Mouse (Mus musculus): ENCODE data around the gene Opn4. TPM values are rescaled to one million over a fixed set of nuclear protein-coding genes. Genes with fewer than 3 reads are reported as not detected.

The Opn4 gene
- polyA plus RNA-seq, 1 experiment from 2014 or later, result not detected

DNA sequence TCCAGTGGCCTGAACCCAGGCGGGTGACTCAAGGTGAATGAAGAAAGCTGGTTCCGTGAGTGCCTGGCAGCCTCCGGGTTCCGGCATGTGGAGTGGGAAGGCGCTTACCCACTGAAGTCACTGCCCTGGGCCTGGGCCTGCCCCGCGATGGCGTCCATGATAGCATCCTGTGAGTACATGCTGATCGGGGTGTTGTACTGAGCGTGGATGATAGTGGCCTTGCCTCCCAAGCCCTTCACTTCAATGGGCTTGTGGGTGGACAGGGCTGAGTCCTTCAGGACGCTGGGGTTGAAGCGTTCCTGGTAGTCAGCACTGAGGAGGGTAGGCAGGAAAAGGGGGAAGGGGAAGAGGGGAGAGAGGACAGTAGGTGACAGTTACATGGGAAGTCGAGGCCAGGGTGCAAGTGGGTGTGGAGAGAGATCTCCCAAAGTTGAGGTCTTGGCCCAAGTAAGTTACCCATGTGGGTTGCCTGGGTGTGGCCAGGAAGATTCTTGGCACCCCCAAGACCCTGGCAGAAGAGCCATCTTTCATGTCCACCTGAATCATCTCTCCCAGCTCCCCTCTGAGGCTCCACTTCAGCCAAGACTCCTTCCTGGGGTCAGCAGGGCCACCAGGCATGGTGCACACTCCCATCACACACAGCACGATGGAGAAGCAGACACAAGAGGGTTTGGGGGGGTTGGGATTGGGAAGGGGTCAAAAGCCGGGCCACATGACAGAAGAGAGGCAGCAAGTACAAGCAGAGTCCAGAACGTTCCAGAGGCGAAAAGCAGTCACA lies 28.1 kb downstream of the Opn4 start:
- no peaks in the 10 kb centered on the region for H3K27me3 ChIP-seq (ENCODE audit: control insufficient read depth, insufficient read depth, low read length)
- no peak overlapping the region for H3K27ac ChIP-seq (replicated peaks; ENCODE audit: low read depth, low read length)
- ATAC-seq (ENCODE audit: insufficient number of reproducible peaks, low FRiP score, low TSS enrichment, low read depth) (no peak), DNase-seq (ENCODE audit: low spot score) (no peak)
- no peak overlapping the region for H3K4me2 ChIP-seq (ENCODE audit: low read depth, severe bottlenecking)
- H3K4me3 ChIP-seq (ENCODE audit: low read depth, low read length), result no peak overlapping the region
- no peaks in the 10 kb centered on the region; the same call in 1 of the 2 replicates for H3K9me3 ChIP-seq (ENCODE audit: control insufficient read depth, low read length)
- no peaks in the 10 kb centered on the region for H3K36me3 ChIP-seq (ENCODE audit: control insufficient read depth, insufficient read depth, low read length)
- peaks cover 12% of the 10 kb centered on the region for H3K4me1 ChIP-seq (ENCODE audit: control insufficient read depth, insufficient read depth, low read length)
- H3K9ac ChIP-seq (ENCODE audit: low read length), result no peak overlapping the region
- 80% methylated on average over 17 of the region's 17 CpGs for WGBS

DNA sequence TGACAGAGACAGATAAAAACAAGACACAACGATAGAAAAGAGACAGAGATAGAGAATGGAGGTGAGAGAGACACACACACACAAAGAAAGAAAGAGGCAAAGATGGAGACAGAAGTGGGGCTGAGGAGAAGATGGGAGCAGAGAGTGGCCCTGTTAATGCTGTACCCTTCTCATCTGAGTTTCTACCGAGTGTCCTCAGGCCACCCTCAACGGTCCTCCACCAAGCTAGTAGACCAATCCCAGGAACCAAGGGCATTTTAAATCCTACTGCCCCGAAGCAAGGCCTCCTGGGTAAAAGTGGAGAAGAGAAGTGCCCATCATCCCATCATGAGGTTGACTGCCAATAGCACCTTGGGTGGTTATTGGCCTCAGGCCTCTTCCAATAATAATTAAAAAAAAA lies 29.0 kb downstream of the Opn4 start:
- DNase-seq (ENCODE audit: low spot score), result no peak
- ATAC-seq (ENCODE audit: insufficient number of reproducible peaks, low FRiP score, low TSS enrichment, low read depth), result no peak
- Histone ChIP-seq H3K4me2 (ENCODE audit: low read depth, severe bottlenecking) (no peak overlapping the region), H3K4me1 (ENCODE audit: control insufficient read depth, insufficient read depth, low read length) (peaks cover 12% of the 10 kb centered on the region), H3K9me3 (ENCODE audit: control insufficient read depth, low read length) (no peaks in the 10 kb centered on the region; the same call in 1 of the 2 replicates), H3K4me3 (ENCODE audit: low read depth, low read length) (no peak overlapping the region), H3K27ac (replicated peaks; ENCODE audit: low read depth, low read length) (no peak overlapping the region), H3K27me3 (ENCODE audit: control insufficient read depth, insufficient read depth, low read length) (no peaks in the 10 kb centered on the region), H3K36me3 (ENCODE audit: control insufficient read depth, insufficient read depth, low read length) (no peaks in the 10 kb centered on the region), H3K9ac (ENCODE audit: low read length) (no peak overlapping the region)
- WGBS, result 90% methylated on average over 4 of the region's 4 CpGs

DNA sequence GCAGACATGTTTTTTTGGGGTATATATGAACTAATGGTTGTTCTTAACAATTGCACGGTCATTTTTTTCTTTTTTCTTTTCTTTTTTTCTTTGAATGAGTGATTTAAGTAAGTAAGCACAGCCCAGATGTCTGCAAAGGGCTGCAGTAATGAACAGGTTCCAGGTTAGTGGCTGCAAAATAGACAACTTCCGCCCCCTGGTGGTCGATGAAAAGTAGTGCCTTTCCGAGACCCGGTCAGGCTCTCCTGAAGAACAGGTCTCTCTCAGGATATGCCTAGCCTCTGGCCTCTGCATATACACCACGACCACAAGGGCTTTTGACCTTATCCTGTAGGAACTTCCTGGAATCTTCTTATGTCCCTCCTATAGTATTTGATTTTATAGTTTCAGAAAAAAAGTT lies 29.6 kb downstream of the Opn4 start:
- 2% methylated on average over 6 of the region's 6 CpGs for WGBS
- H3K36me3 ChIP-seq (ENCODE audit: control insufficient read depth, insufficient read depth, low read length), result no peaks in the 10 kb centered on the region
- H3K9me3 ChIP-seq (ENCODE audit: control insufficient read depth, low read length), result no peaks in the 10 kb centered on the region; the same call in 1 of the 2 replicates
- no peak overlapping the region for H3K27ac ChIP-seq (replicated peaks; ENCODE audit: low read depth, low read length)
- H3K4me3 ChIP-seq (ENCODE audit: low read depth, low read length), result no peak overlapping the region
- peak overlapping the region; percentile 56; the same call in 1 of the 2 replicates for H3K4me2 ChIP-seq (ENCODE audit: low read depth, severe bottlenecking)
- H3K9ac ChIP-seq (ENCODE audit: low read length), result no peak overlapping the region
- H3K27me3 ChIP-seq (ENCODE audit: control insufficient read depth, insufficient read depth, low read length), result no peaks in the 10 kb centered on the region
- ATAC-seq (ENCODE audit: insufficient number of reproducible peaks, low FRiP score, low TSS enrichment, low read depth) (peak; percentile 68; the same call in 1 of the 2 replicates), DNase-seq (ENCODE audit: low spot score) (peak; percentile 91)
- H3K4me1 ChIP-seq (ENCODE audit: control insufficient read depth, insufficient read depth, low read length), result peaks cover 12% of the 10 kb centered on the region

DNA sequence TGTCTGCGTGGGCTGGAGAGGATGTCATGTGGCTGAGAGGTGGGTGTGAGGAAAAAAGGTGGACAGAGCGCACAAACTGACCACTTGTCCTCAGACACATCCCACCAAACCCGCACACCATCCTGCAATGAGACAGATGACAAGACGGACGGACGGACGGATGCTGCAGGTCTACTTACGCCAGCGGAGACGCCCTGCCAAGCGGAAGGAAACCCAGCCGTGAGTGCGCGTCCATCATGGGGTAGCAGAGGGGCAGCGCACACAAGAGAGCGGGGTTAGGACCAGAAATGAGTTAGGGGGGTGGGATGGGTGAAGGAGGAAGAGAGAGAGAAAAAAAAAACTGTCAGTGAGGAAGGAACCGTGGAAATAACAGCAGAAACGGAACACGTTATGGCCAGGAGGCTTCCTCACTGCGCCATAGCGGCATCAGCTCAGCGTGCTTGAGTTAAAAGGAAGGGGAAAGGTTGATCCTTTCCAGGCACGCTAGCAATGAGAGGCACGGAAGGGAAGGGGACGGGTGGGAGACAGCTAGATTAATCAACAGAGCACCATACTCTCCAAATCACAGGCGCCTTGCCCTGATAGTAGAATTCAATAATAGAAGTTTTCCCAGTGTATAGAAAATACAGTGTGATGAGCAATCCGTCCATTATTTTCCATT lies 30.3 kb downstream of the Opn4 start:
- DNase-seq (ENCODE audit: low spot score) (no peak), ATAC-seq (ENCODE audit: insufficient number of reproducible peaks, low FRiP score, low TSS enrichment, low read depth) (no peak)
- H3K4me2 ChIP-seq (ENCODE audit: low read depth, severe bottlenecking), result peak overlapping the region; percentile 56
- H3K36me3 ChIP-seq (ENCODE audit: control insufficient read depth, insufficient read depth, low read length), result no peaks in the 10 kb centered on the region
- no peaks in the 10 kb centered on the region for H3K27me3 ChIP-seq (ENCODE audit: control insufficient read depth, insufficient read depth, low read length)
- peak overlapping the region; percentile 27; the same call in 1 of the 2 replicates for H3K9ac ChIP-seq (ENCODE audit: low read length)
- 29% methylated on average over 27 of the region's 27 CpGs for WGBS
- H3K27ac ChIP-seq (replicated peaks; ENCODE audit: low read depth, low read length), result no peak overlapping the region
- no peaks in the 10 kb centered on the region; the same call in 1 of the 2 replicates for H3K9me3 ChIP-seq (ENCODE audit: control insufficient read depth, low read length)
- peaks cover 12% of the 10 kb centered on the region for H3K4me1 ChIP-seq (ENCODE audit: control insufficient read depth, insufficient read depth, low read length)
- peak overlapping the region; percentile 20; the same call in 1 of the 2 replicates for H3K4me3 ChIP-seq (ENCODE audit: low read depth, low read length)

DNA sequence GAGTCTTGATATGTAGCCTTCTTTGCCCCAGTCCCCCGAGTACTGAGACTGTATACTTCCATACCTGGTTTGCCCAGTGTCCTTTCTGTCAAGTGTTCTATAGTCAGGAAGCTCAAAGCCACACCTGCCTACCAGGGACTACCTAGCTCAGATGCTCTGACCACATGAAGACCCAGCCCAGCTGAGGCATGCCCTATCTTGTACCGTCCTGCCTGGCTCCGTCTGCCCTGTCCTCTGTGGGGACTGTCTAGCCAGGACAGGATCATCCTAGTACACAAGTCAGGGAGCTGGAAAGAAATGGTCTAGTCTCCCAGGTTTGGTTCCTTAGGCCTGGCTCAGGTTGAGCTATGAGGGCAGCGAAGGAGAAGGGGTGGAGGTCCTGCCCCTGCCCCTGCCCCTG lies 31.3 kb downstream of the Opn4 start:
- Histone ChIP-seq H3K4me1 (ENCODE audit: control insufficient read depth, insufficient read depth, low read length) (peaks cover 12% of the 10 kb centered on the region), H3K4me2 (ENCODE audit: low read depth, severe bottlenecking) (no peak overlapping the region), H3K27ac (replicated peaks; ENCODE audit: low read depth, low read length) (no peak overlapping the region), H3K9ac (ENCODE audit: low read length) (no peak overlapping the region), H3K9me3 (ENCODE audit: control insufficient read depth, low read length) (no peaks in the 10 kb centered on the region), H3K27me3 (ENCODE audit: control insufficient read depth, insufficient read depth, low read length) (no peaks in the 10 kb centered on the region), H3K4me3 (ENCODE audit: low read depth, low read length) (no peak overlapping the region), H3K36me3 (ENCODE audit: control insufficient read depth, insufficient read depth, low read length) (no peaks in the 10 kb centered on the region)
- WGBS, result 78% methylated on average over 4 of the region's 4 CpGs
- DNase-seq (ENCODE audit: low spot score) (no peak), ATAC-seq (ENCODE audit: insufficient number of reproducible peaks, low FRiP score, low TSS enrichment, low read depth) (no peak)

DNA sequence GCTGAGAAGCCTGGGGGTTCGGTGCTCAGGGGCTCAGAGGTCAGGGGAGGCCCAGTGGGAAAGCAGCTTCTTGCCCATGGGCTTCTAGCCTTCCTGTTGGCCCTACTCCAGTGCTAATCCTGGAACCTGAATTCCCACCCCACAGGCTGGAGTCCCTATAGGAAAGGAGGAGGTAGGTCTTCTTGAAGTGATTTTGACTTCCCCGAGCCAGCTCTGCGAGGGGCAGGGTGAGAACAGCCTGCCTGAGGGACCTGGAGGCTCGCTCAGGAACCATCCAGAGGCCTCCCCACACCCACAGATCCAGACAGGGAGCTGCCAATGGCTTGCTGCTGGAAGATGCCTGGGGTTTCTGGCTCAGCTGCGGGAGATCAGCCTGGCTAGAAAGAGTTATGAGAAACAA lies 32.2 kb downstream of the Opn4 start:
- WGBS, result 55% methylated on average over 5 of the region's 5 CpGs
- no peaks in the 10 kb centered on the region for H3K36me3 ChIP-seq (ENCODE audit: control insufficient read depth, insufficient read depth, low read length)
- no peaks in the 10 kb centered on the region for H3K27me3 ChIP-seq (ENCODE audit: control insufficient read depth, insufficient read depth, low read length)
- no peak overlapping the region; the same call in 1 of the 2 replicates for H3K9ac ChIP-seq (ENCODE audit: low read length)
- DNase-seq (ENCODE audit: low spot score) (no peak), ATAC-seq (ENCODE audit: insufficient number of reproducible peaks, low FRiP score, low TSS enrichment, low read depth) (no peak)
- no peak overlapping the region for H3K4me2 ChIP-seq (ENCODE audit: low read depth, severe bottlenecking)
- peaks cover 12% of the 10 kb centered on the region for H3K4me1 ChIP-seq (ENCODE audit: control insufficient read depth, insufficient read depth, low read length)
- H3K4me3 ChIP-seq (ENCODE audit: low read depth, low read length), result no peak overlapping the region
- no peaks in the 10 kb centered on the region for H3K9me3 ChIP-seq (ENCODE audit: control insufficient read depth, low read length)
- H3K27ac ChIP-seq (replicated peaks; ENCODE audit: low read depth, low read length), result no peak overlapping the region; the same call in 1 of the 2 replicates

DNA sequence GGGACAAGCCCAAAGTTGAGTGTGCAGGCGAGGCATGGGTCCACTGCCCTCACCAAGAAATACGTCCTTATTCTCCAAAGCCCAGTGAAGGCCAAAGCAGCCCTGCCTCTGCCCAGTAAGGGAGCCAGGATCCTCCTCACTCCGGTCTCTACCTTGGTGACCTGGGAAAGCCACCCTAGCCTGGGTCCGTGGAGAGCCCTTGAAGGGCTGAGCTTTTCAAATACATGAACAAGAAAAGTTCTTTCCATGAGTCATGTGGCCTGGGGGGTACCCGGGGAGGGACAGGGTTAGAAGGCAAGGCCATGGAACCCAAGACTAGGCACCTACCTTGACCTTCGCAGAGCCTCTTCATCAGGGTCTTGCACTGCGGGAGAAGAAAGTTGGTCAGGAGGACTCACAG lies 33.4 kb downstream of the Opn4 start:
- no peaks in the 10 kb centered on the region for H3K27me3 ChIP-seq (ENCODE audit: control insufficient read depth, insufficient read depth, low read length)
- no peaks in the 10 kb centered on the region for H3K36me3 ChIP-seq (ENCODE audit: control insufficient read depth, insufficient read depth, low read length)
- 91% methylated on average over 7 of the region's 7 CpGs for WGBS
- H3K27ac ChIP-seq (replicated peaks; ENCODE audit: low read depth, low read length), result no peak overlapping the region
- no peak overlapping the region for H3K4me3 ChIP-seq (ENCODE audit: low read depth, low read length)
- no peak overlapping the region for H3K9ac ChIP-seq (ENCODE audit: low read length)
- ATAC-seq (ENCODE audit: insufficient number of reproducible peaks, low FRiP score, low TSS enrichment, low read depth) (no peak), DNase-seq (ENCODE audit: low spot score) (no peak)
- no peak overlapping the region for H3K4me2 ChIP-seq (ENCODE audit: low read depth, severe bottlenecking)
- H3K4me1 ChIP-seq (ENCODE audit: control insufficient read depth, insufficient read depth, low read length), result peaks cover 16% of the 10 kb centered on the region
- H3K9me3 ChIP-seq (ENCODE audit: control insufficient read depth, low read length), result no peaks in the 10 kb centered on the region

DNA sequence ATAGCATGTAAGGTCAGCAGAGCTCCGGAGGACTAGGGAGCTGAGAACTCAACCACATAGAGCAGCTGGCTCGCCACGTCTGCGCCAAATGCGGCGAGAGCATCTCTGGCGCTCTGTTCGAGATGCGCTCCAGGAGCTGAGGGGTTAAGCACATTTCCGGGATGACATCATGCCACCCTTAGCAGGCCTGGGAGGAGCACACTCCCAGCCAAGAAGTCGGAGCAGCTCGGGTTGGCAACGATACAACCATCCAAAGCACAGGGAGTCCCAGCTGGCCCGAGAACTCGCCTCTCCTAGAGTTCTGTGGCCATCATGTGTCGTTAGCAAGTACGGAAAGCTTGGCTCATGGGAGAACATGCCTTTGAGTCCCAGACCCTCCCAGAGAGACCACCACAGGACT lies 34.2 kb downstream of the Opn4 start:
- no peak overlapping the region for H3K4me3 ChIP-seq (ENCODE audit: low read depth, low read length)
- H3K27me3 ChIP-seq (ENCODE audit: control insufficient read depth, insufficient read depth, low read length), result no peaks in the 10 kb centered on the region
- no peak overlapping the region for H3K27ac ChIP-seq (replicated peaks; ENCODE audit: low read depth, low read length)
- peaks cover 16% of the 10 kb centered on the region for H3K4me1 ChIP-seq (ENCODE audit: control insufficient read depth, insufficient read depth, low read length)
- no peak for DNase-seq (ENCODE audit: low spot score)
- no peaks in the 10 kb centered on the region for H3K9me3 ChIP-seq (ENCODE audit: control insufficient read depth, low read length)
- no peak overlapping the region for H3K4me2 ChIP-seq (ENCODE audit: low read depth, severe bottlenecking)
- 70% methylated on average over 17 of the region's 17 CpGs for WGBS
- no peak for ATAC-seq (ENCODE audit: insufficient number of reproducible peaks, low FRiP score, low TSS enrichment, low read depth)
- H3K9ac ChIP-seq (ENCODE audit: low read length), result no peak overlapping the region
- no peaks in the 10 kb centered on the region for H3K36me3 ChIP-seq (ENCODE audit: control insufficient read depth, insufficient read depth, low read length)

Data from limb, embryonic 11.5 days (tissue).